Mouse (Mus musculus): Measurements from ENCODE around the gene Nhsl2. TPM values are rescaled to one million over a fixed set of nuclear protein-coding genes. Genes with fewer than 3 reads are reported as not detected.
A peak's percentile ranks its signal among the peaks of the same experiment; 100 is the strongest.

Gene Nhsl2
- polyA plus RNA-seq, 1 experiment from 2014 or later = 9.9 TPM

DNA sequence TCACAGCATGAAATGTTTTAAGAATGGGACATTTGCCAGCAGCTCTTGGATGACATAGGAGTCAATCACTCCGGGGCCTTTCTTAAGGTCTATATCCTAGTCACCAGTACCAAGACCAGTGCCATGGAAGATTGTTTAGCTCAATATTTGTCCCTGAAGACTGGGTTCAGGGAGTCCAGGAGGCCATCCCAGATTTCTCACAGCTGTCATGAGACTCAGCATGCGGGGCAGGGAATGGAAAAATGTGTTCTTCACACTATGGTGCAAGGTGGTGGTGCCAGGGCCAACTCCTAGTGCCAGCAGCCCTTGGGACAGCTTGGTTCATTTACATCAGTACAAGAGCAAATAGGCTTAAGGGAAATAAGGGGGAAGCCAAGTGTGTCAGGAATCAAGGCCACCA, 131.4 kb downstream of the Nhsl2 start:
- ATAC-seq (ENCODE audit: low read depth) = no peak
- Histone ChIP-seq H3K9me3 (ENCODE audit: control insufficient read depth, low read length) (no peaks in the 10 kb centered on the region), H3K4me2 (ENCODE audit: low read depth, low read length) (no peak overlapping the region), H3K4me1 (ENCODE audit: control insufficient read depth, insufficient read depth, low read length) (no peaks in the 10 kb centered on the region), H3K9ac (ENCODE audit: low read depth, low read length) (no peak overlapping the region), H3K27ac (replicated peaks; ENCODE audit: low read depth, low read length) (no peak overlapping the region), H3K36me3 (ENCODE audit: control insufficient read depth, insufficient read depth, low read length) (no peaks in the 10 kb centered on the region), H3K4me3 (ENCODE audit: low read depth, low read length) (no peak overlapping the region), H3K27me3 (replicated peaks; ENCODE audit: control insufficient read depth, insufficient read depth, low read length) (peaks cover 4% of the 10 kb centered on the region; the same call in 1 of the 2 replicates)
- DNase-seq (ENCODE audit: low spot score) = no peak
- WGBS = 80% methylated on average over 2 of the region's 2 CpGs

- H3K27me3 ChIP-seq (replicated peaks; ENCODE audit: control insufficient read depth, insufficient read depth, low read length) = peaks cover 4% of the 10 kb centered on the region; the same call in 1 of the 2 replicates
Observed at GRCm38 (mm10) chrX:101981450-101981849, 132.3 kb downstream of the Nhsl2 start.

DNA sequence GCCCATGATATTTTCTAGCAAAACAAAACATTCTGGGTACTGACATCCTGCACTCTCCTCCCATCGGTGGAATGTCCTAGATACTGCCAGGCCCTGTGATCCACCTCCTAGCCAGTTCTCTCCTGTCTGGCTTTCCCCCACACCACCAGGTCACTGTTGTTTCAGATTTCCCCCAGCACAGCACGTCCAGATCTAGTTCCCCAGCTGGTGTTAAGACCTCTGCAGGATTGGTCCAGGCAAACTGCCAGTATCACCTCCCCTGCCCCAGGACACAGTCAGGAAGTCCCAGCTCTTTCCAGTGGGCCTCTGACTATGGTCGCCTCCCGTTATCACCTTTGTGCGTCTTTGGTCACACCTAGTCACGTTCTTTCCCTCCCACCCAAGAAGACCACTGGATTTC, 134.5 kb downstream of the Nhsl2 start:
- no peak overlapping the region for H3K4me2 ChIP-seq (ENCODE audit: low read depth, low read length)
- H3K9me3 ChIP-seq (ENCODE audit: control insufficient read depth, low read length) = no peaks in the 10 kb centered on the region
- DNase-seq (ENCODE audit: low spot score) (no peak), ATAC-seq (ENCODE audit: low read depth) (no peak)
- no peak overlapping the region for H3K4me3 ChIP-seq (ENCODE audit: low read depth, low read length)
- no peaks in the 10 kb centered on the region for H3K4me1 ChIP-seq (ENCODE audit: control insufficient read depth, insufficient read depth, low read length)
- no peak overlapping the region for H3K9ac ChIP-seq (ENCODE audit: low read depth, low read length)
- peaks cover 4% of the 10 kb centered on the region; the same call in 1 of the 2 replicates for H3K27me3 ChIP-seq (replicated peaks; ENCODE audit: control insufficient read depth, insufficient read depth, low read length)
- 57% methylated on average over 6 of the region's 6 CpGs for WGBS
- no peaks in the 10 kb centered on the region for H3K36me3 ChIP-seq (ENCODE audit: control insufficient read depth, insufficient read depth, low read length)
- no peak overlapping the region for H3K27ac ChIP-seq (replicated peaks; ENCODE audit: low read depth, low read length)

More at GRCm38 (mm10) chrX:101981450-101981849, 132.3 kb downstream of the Nhsl2 start:
- H3K27ac ChIP-seq (replicated peaks; ENCODE audit: low read depth, low read length) = no peak overlapping the region
- 63% methylated on average over 2 of the region's 2 CpGs for WGBS
- H3K4me3 ChIP-seq (ENCODE audit: low read depth, low read length) = no peak overlapping the region
- H3K9ac ChIP-seq (ENCODE audit: low read depth, low read length) = no peak overlapping the region
- no peaks in the 10 kb centered on the region for H3K4me1 ChIP-seq (ENCODE audit: control insufficient read depth, insufficient read depth, low read length)
- no peaks in the 10 kb centered on the region for H3K36me3 ChIP-seq (ENCODE audit: control insufficient read depth, insufficient read depth, low read length)
- ATAC-seq (ENCODE audit: low read depth) (no peak), DNase-seq (ENCODE audit: low spot score) (no peak)
- H3K4me2 ChIP-seq (ENCODE audit: low read depth, low read length) = no peak overlapping the region
- no peaks in the 10 kb centered on the region for H3K9me3 ChIP-seq (ENCODE audit: control insufficient read depth, low read length)

GRCm38 (mm10) chrX:101986657-101987367, 137.6 kb downstream of the Nhsl2 start:
- H3K36me3 ChIP-seq (ENCODE audit: control insufficient read depth, insufficient read depth, low read length) = no peaks in the 10 kb centered on the region
- no peak overlapping the region for H3K4me3 ChIP-seq (ENCODE audit: low read depth, low read length)
- 41% methylated on average over 9 of the region's 9 CpGs for WGBS
- DNase-seq (ENCODE audit: low spot score) (no peak), ATAC-seq (ENCODE audit: low read depth) (no peak)
- H3K4me2 ChIP-seq (ENCODE audit: low read depth, low read length) = no peak overlapping the region
- H3K27ac ChIP-seq (replicated peaks; ENCODE audit: low read depth, low read length) = no peak overlapping the region
- peaks cover 9% of the 10 kb centered on the region; the same call in 1 of the 2 replicates for H3K27me3 ChIP-seq (replicated peaks; ENCODE audit: control insufficient read depth, insufficient read depth, low read length)
- no peak overlapping the region for H3K9ac ChIP-seq (ENCODE audit: low read depth, low read length)
- H3K4me1 ChIP-seq (ENCODE audit: control insufficient read depth, insufficient read depth, low read length) = no peaks in the 10 kb centered on the region
- no peaks in the 10 kb centered on the region for H3K9me3 ChIP-seq (ENCODE audit: control insufficient read depth, low read length)

DNA sequence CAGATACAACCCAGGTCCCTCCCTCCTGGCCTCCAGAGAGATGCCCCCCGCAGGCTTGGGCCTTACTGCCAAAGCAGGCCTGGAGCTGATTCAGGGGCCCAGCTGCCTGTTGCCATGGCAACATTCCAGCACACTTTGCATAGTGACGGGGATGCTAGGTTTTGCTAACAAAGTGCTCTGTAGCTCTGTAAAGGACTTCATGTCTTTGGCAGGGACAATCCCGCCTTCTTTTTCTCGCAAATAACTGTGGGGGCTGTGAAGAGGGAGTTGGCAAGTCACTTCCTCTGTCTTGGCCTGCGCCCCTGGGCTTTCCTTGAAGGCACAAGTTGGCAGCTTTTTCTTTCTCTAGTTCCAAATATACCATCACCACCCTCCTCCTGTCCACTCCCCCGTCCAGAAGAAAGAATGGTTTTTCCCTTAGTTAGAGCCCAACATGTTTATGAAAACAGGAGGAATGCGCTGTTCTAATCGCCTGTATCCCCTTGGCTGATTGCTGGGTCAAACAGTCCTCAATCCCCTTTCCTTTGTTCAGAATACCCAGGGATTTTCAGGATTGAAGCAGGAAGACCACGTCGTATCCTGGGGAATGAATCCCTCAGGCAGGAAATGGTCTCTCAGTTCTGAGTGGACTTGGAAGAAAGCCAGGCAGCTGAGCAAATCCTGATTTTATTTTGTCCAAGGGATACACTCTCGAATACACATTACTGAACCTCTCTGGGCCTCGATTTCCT, 144.8 kb downstream of the Nhsl2 start:
- ATAC-seq (ENCODE audit: low read depth) (peak; percentile 79; the same call in 1 of the 2 replicates), DNase-seq (ENCODE audit: low spot score) (peak; percentile 85)
- H3K27ac ChIP-seq (replicated peaks; ENCODE audit: low read depth, low read length) = peak overlapping the region; percentile 68

DNA sequence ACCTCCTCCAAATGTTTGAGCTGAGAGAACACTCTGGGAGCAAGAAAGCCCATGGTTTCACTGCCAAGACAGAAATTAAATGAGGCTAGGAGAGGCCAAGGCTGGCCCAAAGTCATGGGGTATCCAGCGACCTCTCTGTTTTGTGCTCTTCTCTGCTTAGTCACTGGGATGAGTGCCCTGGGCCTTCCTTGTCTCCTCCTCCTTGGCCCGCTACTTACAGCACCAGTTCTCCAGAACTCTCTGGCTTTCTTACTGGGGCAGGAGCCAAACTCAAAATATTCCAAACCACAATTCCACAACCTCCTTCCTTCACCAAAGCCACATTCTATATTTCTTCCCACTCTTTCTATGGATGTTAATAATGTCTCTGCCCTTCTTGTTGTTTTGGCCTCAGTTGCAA, 147.5 kb downstream of the Nhsl2 start:
- DNase-seq (ENCODE audit: low spot score) = no peak
- Histone ChIP-seq H3K36me3 (ENCODE audit: control insufficient read depth, insufficient read depth, low read length) (no peaks in the 10 kb centered on the region), H3K27me3 (replicated peaks; ENCODE audit: control insufficient read depth, insufficient read depth, low read length) (peaks cover 26% of the 10 kb centered on the region), H3K9me3 (ENCODE audit: control insufficient read depth, low read length) (no peaks in the 10 kb centered on the region), H3K27ac (replicated peaks; ENCODE audit: low read depth, low read length) (no peak overlapping the region), H3K4me1 (ENCODE audit: control insufficient read depth, insufficient read depth, low read length) (no peaks in the 10 kb centered on the region; the same call in 1 of the 2 replicates), H3K4me2 (ENCODE audit: low read depth, low read length) (no peak overlapping the region), H3K9ac (ENCODE audit: low read depth, low read length) (no peak overlapping the region), H3K4me3 (ENCODE audit: low read depth, low read length) (no peak overlapping the region)
- no peak for ATAC-seq (ENCODE audit: low read depth)
- 62% methylated on average over 2 of the region's 2 CpGs for WGBS

More for the DNA sequence above, 144.8 kb downstream of the Nhsl2 start:
- no peak overlapping the region for H3K4me2 ChIP-seq (ENCODE audit: low read depth, low read length)
- H3K4me3 ChIP-seq (ENCODE audit: low read depth, low read length) = no peak overlapping the region
- H3K4me1 ChIP-seq (ENCODE audit: control insufficient read depth, insufficient read depth, low read length) = no peaks in the 10 kb centered on the region; the same call in 1 of the 2 replicates
- no peaks in the 10 kb centered on the region for H3K9me3 ChIP-seq (ENCODE audit: control insufficient read depth, low read length)
- H3K9ac ChIP-seq (ENCODE audit: low read depth, low read length) = no peak overlapping the region
- H3K27me3 ChIP-seq (replicated peaks; ENCODE audit: control insufficient read depth, insufficient read depth, low read length) = peaks cover 16% of the 10 kb centered on the region; the same call in 1 of the 2 replicates
- H3K36me3 ChIP-seq (ENCODE audit: control insufficient read depth, insufficient read depth, low read length) = no peaks in the 10 kb centered on the region
- WGBS = 27% methylated on average over 11 of the region's 12 CpGs

GRCm38 (mm10) chrX:102003632-102004315, 154.6 kb downstream of the Nhsl2 start:
- Histone ChIP-seq H3K4me2 (ENCODE audit: low read depth, low read length) (peak overlapping the region; percentile 53), H3K4me1 (ENCODE audit: control insufficient read depth, insufficient read depth, low read length) (0 out of 2 replicates have a peak, but pooled peaks cover 3% of the 10 kb centered on the region), H3K27me3 (replicated peaks; ENCODE audit: control insufficient read depth, insufficient read depth, low read length) (peaks cover 54% of the 10 kb centered on the region), H3K9ac (ENCODE audit: low read depth, low read length) (no peak overlapping the region), H3K4me3 (ENCODE audit: low read depth, low read length) (peak overlapping the region; percentile 15), H3K27ac (replicated peaks; ENCODE audit: low read depth, low read length) (no peak overlapping the region), H3K36me3 (ENCODE audit: control insufficient read depth, insufficient read depth, low read length) (no peaks in the 10 kb centered on the region), H3K9me3 (ENCODE audit: control insufficient read depth, low read length) (no peaks in the 10 kb centered on the region)
- ATAC-seq (ENCODE audit: low read depth) (peak; percentile 76), DNase-seq (ENCODE audit: low spot score) (peak; percentile 37)
- 15% methylated on average over 20 of the region's 20 CpGs for WGBS

GRCm38 (mm10) chrX:102004370-102004769, 155.2 kb downstream of the Nhsl2 start:
- H3K9me3 ChIP-seq (ENCODE audit: control insufficient read depth, low read length) = no peaks in the 10 kb centered on the region
- no peak overlapping the region for H3K27ac ChIP-seq (replicated peaks; ENCODE audit: low read depth, low read length)
- H3K27me3 ChIP-seq (replicated peaks; ENCODE audit: control insufficient read depth, insufficient read depth, low read length) = peaks cover 51% of the 10 kb centered on the region
- peak overlapping the region; percentile 15 for H3K4me3 ChIP-seq (ENCODE audit: low read depth, low read length)
- DNase-seq (ENCODE audit: low spot score) = no peak
- H3K4me1 ChIP-seq (ENCODE audit: control insufficient read depth, insufficient read depth, low read length) = 0 out of 2 replicates have a peak, but pooled peaks cover 3% of the 10 kb centered on the region
- no peak for ATAC-seq (ENCODE audit: low read depth)
- no peaks in the 10 kb centered on the region for H3K36me3 ChIP-seq (ENCODE audit: control insufficient read depth, insufficient read depth, low read length)
- H3K9ac ChIP-seq (ENCODE audit: low read depth, low read length) = no peak overlapping the region
- 16% methylated on average over 7 of the region's 7 CpGs for WGBS
- H3K4me2 ChIP-seq (ENCODE audit: low read depth, low read length) = peak overlapping the region; percentile 53

All from embryonic facial prominence, embryonic 14.5 days (tissue).